Comparison of ENCODE assay signal across 23 mouse cellular contexts in the genomic region with DNA sequence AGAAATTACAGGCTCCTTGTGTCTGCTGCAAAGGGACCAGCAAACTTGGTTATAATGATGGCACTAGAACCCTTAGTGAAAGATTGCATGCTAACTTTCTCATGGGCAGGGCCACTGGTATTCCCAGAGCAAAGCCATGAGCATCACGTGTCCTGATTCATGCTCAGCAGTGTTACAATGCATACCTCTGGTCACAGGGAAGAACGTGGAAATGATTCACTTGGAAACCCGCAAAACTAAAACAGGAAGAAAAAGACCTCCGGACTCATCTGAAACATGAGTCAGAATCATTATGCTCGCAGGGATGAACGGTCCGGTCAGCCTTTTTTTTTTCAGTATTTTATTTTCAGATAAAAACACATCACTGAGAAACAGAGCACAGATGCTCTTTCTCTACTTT.
A peak's percentile ranks its signal among the peaks of the same experiment; 100 is the strongest.
DNase-seq lines count a peak whose midpoint lies in the region; ATAC-seq lines count a peak whose summit lies in the region.
"Had no signal": no experiment of that assay in that cellular context is flagged by ENCODE, and none has a peak within 500 bp of the region (broad histone marks: within the 10 kb centered on the region; RNA-seq: fewer than 3 reads in every experiment).

No protein-coding gene starts in this region.

- H3K36me3 ChIP-seq in limb, embryonic 12.5 days: no peaks in the 10 kb centered on the region
- H3K36me3 ChIP-seq in limb, embryonic 10.5 days: no peaks in the 10 kb centered on the region
- no peaks in the 10 kb centered on the region for H3K36me3 ChIP-seq in midbrain, embryonic 13.5 days
- H3K36me3 ChIP-seq: embryonic facial prominence, embryonic 13.5 days; forebrain, embryonic 10.5 days; heart, embryonic 10.5 days; hindbrain, embryonic 12.5 days had no signal

- peak; percentile 26; the same call in 1 of the 2 replicates for ATAC-seq in limb, embryonic 12.5 days (ENCODE audit: insufficient number of reproducible peaks, insufficient read depth, low FRiP score, low TSS enrichment, low read depth)
- no peak for ATAC-seq in frontal cortex, adult (ENCODE audit: low TSS enrichment)
- no peak for ATAC-seq in midbrain, embryonic 13.5 days
- ATAC-seq: CD4-positive, CD25-positive, alpha-beta regulatory T cell, adult 4 months; forebrain, embryonic 14.5 days; hindbrain, embryonic 16.5 days; inflammation-experienced regulatory T-cells, adult 6 months had no signal

- no peaks in the 10 kb centered on the region for H3K27me3 ChIP-seq in limb, embryonic 12.5 days
- no peaks in the 10 kb centered on the region for H3K27me3 ChIP-seq in limb, embryonic 10.5 days (ENCODE audit: low read depth, poor library complexity, severe bottlenecking)
- no peaks in the 10 kb centered on the region for H3K27me3 ChIP-seq in midbrain, embryonic 13.5 days
- H3K27me3 ChIP-seq: embryonic facial prominence, embryonic 13.5 days; hindbrain, embryonic 12.5 days had no signal

- H3K4me1 ChIP-seq in limb, embryonic 12.5 days (replicated peaks): no peaks in the 10 kb centered on the region; the same call in 1 of the 2 replicates
- H3K4me1 ChIP-seq in limb, embryonic 10.5 days: no peaks in the 10 kb centered on the region
- H3K4me1 ChIP-seq in midbrain, embryonic 13.5 days (replicated peaks): no peaks in the 10 kb centered on the region
- H3K4me1 ChIP-seq: embryonic facial prominence, embryonic 13.5 days; forebrain, embryonic 10.5 days; heart, embryonic 10.5 days; hindbrain, embryonic 12.5 days had no signal

- no peak for DNase-seq in limb, embryonic 10.5 days (ENCODE audit: low spot score)
- peak; percentile 87 for DNase-seq in NIH3T3 (ENCODE audit: low read depth)
- peak; percentile 83 for DNase-seq in fibroblast of lung, adult 2 months (ENCODE audit: low read depth)
- no peak for DNase-seq in thymus, adult 18-20 months
- DNase-seq: adrenal gland, postnatal 10 days; cerebellum, adult 18-20 months; cerebellum, adult 9-11 months; cerebellum, postnatal 36 days; gastrocnemius, postnatal 10 days; heart, adult 18-20 months; heart, postnatal 10 days; heart, postnatal 4 days had no signal

- no peak overlapping the region for H3K4me2 ChIP-seq in limb, embryonic 12.5 days
- no peak overlapping the region for H3K4me2 ChIP-seq in midbrain, embryonic 13.5 days (replicated peaks)
- H3K4me2 ChIP-seq: embryonic facial prominence, embryonic 13.5 days; hindbrain, embryonic 12.5 days had no signal

- H3K27ac ChIP-seq in limb, embryonic 12.5 days: 0 out of 2 replicates have a peak overlapping the region, but pooled peaks have one; percentile 7
- H3K27ac ChIP-seq in limb, embryonic 10.5 days: no peak overlapping the region
- no peak overlapping the region for H3K27ac ChIP-seq in midbrain, embryonic 13.5 days
- H3K27ac ChIP-seq: embryonic facial prominence, embryonic 13.5 days; forebrain, embryonic 10.5 days; heart, embryonic 10.5 days; hindbrain, embryonic 12.5 days had no signal

- H3K4me3 ChIP-seq in limb, embryonic 12.5 days (replicated peaks): no peak overlapping the region
- H3K4me3 ChIP-seq in limb, embryonic 10.5 days: no peak overlapping the region
- no peak overlapping the region for H3K4me3 ChIP-seq in midbrain, embryonic 13.5 days (replicated peaks)
- H3K4me3 ChIP-seq: embryonic facial prominence, embryonic 13.5 days; forebrain, embryonic 10.5 days; heart, embryonic 10.5 days; hindbrain, embryonic 12.5 days had no signal

- no peak overlapping the region for H3K9ac ChIP-seq in limb, embryonic 12.5 days (replicated peaks)
- H3K9ac ChIP-seq in midbrain, embryonic 13.5 days (replicated peaks): no peak overlapping the region
- H3K9ac ChIP-seq: embryonic facial prominence, embryonic 13.5 days; hindbrain, embryonic 12.5 days had no signal

- no peaks in the 10 kb centered on the region for H3K9me3 ChIP-seq in limb, embryonic 12.5 days
- no peaks in the 10 kb centered on the region for H3K9me3 ChIP-seq in limb, embryonic 10.5 days (replicated peaks)
- H3K9me3 ChIP-seq in midbrain, embryonic 13.5 days: no peaks in the 10 kb centered on the region
- H3K9me3 ChIP-seq: embryonic facial prominence, embryonic 13.5 days; forebrain, embryonic 10.5 days; heart, embryonic 10.5 days; hindbrain, embryonic 12.5 days had no signal

- 66% methylated on average over 7 of the region's 7 CpGs for WGBS in limb, embryonic 12.5 days
- WGBS in limb, embryonic 10.5 days: 88% methylated on average over 7 of the region's 7 CpGs
- WGBS in midbrain, embryonic 13.5 days: 89% methylated on average over 7 of the region's 7 CpGs

Comparison
In these comparisons a context has a peak if more than half of its experiments do, and no peak if none do; other contexts are left out.
1. DNase-seq: peak in NIH3T3 (single experiment) and fibroblast of lung, adult 2 months (single experiment); none in limb, embryonic 10.5 days (single experiment) and thymus, adult 18-20 months (0 of 2).